Mouse (Mus musculus) hindbrain, embryonic 13.5 days (tissue): ENCODE results near the gene BC051019. TPM values are rescaled to one million over a fixed set of nuclear protein-coding genes. Genes with fewer than 3 reads are reported as not detected.

ENCODE experiments used
- ATAC-seq: fragments of 200-750 bp; cut with Nextera tagmentation; 2 replicates; pipeline ENCODE4 v1.8.0; 2017; ENCODE audit warnings: moderate TSS enrichment; ENCODE audit not compliant: low FRiP score
- H3K27ac ChIP-seq: fragments of 300-500 bp; sonication (generic); 2 replicates; pipeline ENCODE4 v1.5.1; 2015; ENCODE audit warnings: inconsistent platforms, mild to moderate bottlenecking, moderate library complexity
- H3K27me3 ChIP-seq: fragments of 300-500 bp; sonication (generic); 2 replicates; pipeline ENCODE4 v1.6.1; 2015; ENCODE audit warnings: mild to moderate bottlenecking, inconsistent platforms
- H3K36me3 ChIP-seq: fragments of 300-500 bp; sonication (generic); 2 replicates; pipeline ENCODE4 v1.6.1; 2015; ENCODE audit warnings: mild to moderate bottlenecking, inconsistent platforms
- H3K4me1 ChIP-seq: fragments of 300-500 bp; sonication (generic); replicated peaks from 2 replicates; pipeline ENCODE4 v1.6.1; 2015; ENCODE audit warnings: inconsistent platforms
- H3K4me2 ChIP-seq: fragments of 300-500 bp; sonication (generic); 2 replicates; pipeline ENCODE4 v1.6.1; 2015; ENCODE audit warnings: inconsistent platforms, mild to moderate bottlenecking, moderate library complexity
- H3K4me3 ChIP-seq: fragments of 300-500 bp; sonication (generic); 2 replicates; pipeline ENCODE4 v1.5.1; 2015; ENCODE audit warnings: mild to moderate bottlenecking, inconsistent platforms
- H3K9ac ChIP-seq: fragments of 300-500 bp; sonication (generic); 2 replicates; pipeline ENCODE4 v1.6.1; 2015; ENCODE audit warnings: mild to moderate bottlenecking, inconsistent platforms
- H3K9me3 ChIP-seq: fragments of 300-500 bp; sonication (generic); 2 replicates; pipeline ENCODE4 v1.6.1; 2016; ENCODE audit warnings: inconsistent platforms
- WGBS: fragments of 180-500 bp; shearing (Covaris S2); methylation state at CpG from one replicate; pipeline ENCODE4 v1.1.7; 2015; 5-methylcytosine and 5-hydroxymethylcytosine counted together
- polyA plus RNA-seq: library from polyadenylated mRNA; unstranded; fragments of >200 nt; fragmentation: Nextera tagmentation; extraction: Ambion mirVana; gene quantifications from 2 replicates; pipeline ENCODE4 v1.2.1, GENCODE M21; 2015

Gene BC051019
- polyA plus RNA-seq: 0.16 and 1.00 TPM in 2 replicates

DNA sequence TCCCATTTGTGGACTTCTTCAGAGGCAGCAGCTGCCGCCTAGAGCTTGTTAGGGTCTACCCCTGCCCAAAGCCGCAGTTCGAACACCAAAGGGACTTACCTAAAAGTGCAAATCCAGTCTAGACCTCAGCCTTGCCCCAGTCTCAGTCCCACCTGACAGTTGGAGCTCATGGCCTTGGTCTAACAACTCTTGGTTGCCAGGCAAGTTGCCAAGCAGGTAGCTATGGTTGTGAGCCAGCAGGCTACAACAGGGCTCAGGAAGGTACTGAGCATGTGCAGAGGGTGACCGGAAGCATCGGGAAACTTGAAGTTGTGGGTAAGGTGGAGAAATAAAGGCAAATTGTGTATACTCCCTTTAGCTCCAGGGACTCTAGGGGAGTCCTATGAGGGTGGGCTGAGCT, at the start of gene BC051019:
Gene BC051019 (minus strand): TSS at position 154 of the 400 bp plus-strand sequence.
- H3K4me3 ChIP-seq: no peak within 1 kb of the TSS
- H3K9me3 ChIP-seq: no peaks in the 10 kb centered on the region
- H3K27me3 ChIP-seq: no peaks in the 10 kb centered on the region
- H3K4me2 ChIP-seq: no peak within 1 kb of the TSS
- no peaks in the 10 kb centered on the region for H3K36me3 ChIP-seq
- no peaks in the 10 kb centered on the region for H3K4me1 ChIP-seq
- WGBS: 93% methylated on average over 5 of the region's 5 CpGs
- no peak within 1 kb of the TSS for H3K27ac ChIP-seq
- ATAC-seq: no peak
- no peak within 1 kb of the TSS for H3K9ac ChIP-seq

DNA sequence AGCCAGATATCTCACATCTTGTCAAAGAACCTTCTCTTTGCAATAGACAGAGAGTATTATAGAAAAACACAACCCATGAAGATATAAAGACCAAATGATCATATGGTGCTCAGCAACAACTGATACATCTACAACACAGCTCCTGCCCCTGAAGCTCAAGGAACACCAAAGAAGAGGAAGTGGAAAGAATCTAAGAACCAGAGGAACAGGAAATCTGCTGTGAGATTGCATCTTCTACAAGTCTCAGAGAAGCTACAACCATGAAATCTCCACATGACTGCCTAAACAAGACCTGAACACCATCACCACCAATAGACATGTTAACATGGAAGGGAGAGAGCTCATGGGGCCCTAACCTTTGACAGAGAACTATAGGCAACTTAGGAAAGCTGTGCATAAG, 48.6 kb upstream of the BC051019 start:
- H3K4me1 ChIP-seq: no peaks in the 10 kb centered on the region
- H3K27me3 ChIP-seq: no peaks in the 10 kb centered on the region
- H3K4me2 ChIP-seq: no peak overlapping the region
- no peak overlapping the region for H3K4me3 ChIP-seq
- H3K36me3 ChIP-seq: no peaks in the 10 kb centered on the region
- H3K27ac ChIP-seq: no peak overlapping the region
- H3K9me3 ChIP-seq: no peaks in the 10 kb centered on the region
- ATAC-seq: no peak
- no peak overlapping the region for H3K9ac ChIP-seq

DNA sequence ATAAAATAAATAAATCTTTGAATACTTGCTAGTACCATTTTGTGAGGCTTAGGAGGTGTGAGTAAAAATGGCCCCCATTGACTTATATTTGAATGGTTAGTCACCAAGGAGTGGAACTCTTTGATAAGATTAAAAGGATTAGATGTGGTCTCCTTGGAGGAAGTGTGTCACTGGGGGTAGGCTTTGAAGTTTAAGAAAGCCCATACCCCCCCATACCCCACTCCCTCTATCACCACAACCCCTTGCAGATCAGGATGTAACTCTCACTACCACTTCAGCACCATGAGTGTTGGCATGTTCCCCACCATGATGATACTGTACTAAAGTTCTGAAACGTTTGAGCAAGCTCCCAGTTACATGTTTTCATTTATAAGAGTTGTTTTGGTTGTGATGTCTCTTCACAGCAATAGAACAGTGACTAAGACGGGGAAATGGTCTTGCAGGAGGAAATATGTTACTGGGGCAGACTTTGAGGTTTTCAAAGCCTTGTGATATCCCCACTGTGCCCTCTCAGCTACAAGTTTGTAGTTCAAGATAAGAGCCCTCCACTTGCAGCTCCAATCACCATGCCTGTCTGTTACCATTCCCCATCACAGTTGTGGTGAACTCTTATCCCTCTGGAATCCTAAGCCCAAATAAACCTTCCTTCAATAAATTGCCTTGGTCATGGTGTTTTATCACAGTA, 45.2 kb upstream of the BC051019 start:
- Histone ChIP-seq H3K4me3 (no peak overlapping the region), H3K4me1 (no peaks in the 10 kb centered on the region), H3K9ac (no peak overlapping the region), H3K36me3 (no peaks in the 10 kb centered on the region), H3K27me3 (no peaks in the 10 kb centered on the region), H3K9me3 (no peaks in the 10 kb centered on the region), H3K4me2 (no peak overlapping the region), H3K27ac (no peak overlapping the region)
- 69% methylated on average over 2 of the region's 2 CpGs for WGBS
- ATAC-seq: no peak

DNA sequence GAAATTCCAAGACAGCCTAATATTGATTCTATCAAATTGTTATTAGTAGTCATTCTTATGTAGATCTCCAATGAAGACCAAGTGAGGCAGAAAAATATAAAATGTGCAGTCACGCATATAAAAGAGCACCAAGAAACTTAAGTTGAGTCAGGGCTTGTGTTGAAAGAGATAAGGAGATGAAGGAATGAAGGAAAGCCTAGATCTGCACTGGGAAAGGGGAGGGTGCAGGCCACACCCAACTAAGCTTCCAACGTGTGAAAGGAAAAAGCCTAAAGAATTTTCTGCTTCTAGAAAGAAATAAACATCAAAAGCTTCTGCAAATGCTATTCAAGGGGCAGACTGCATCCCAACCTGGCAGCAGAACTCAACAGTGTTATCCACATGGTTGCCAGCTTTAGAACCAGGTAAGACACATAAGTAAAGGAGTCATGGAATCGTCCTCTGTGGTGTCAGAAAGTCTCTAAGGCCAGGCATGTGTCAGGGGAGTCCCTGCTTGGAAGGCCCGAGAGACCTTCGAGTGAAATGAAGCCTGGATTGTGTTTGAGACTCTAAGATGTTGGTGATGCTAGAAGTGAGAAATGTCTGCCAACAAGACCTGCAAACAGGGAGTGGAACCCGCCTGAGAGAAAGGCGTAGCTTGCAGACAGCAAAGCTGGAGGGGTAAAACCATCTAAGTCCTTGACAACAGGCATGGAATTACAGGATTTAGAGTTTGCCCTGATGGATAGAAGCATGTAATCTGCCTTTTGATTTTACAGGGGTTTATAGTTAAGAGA, 44.1 kb upstream of the BC051019 start:
- H3K36me3 ChIP-seq: no peaks in the 10 kb centered on the region
- no peak overlapping the region for H3K4me3 ChIP-seq
- no peak overlapping the region for H3K9ac ChIP-seq
- no peak overlapping the region for H3K4me2 ChIP-seq
- H3K4me1 ChIP-seq: no peaks in the 10 kb centered on the region
- no peak overlapping the region for H3K27ac ChIP-seq
- ATAC-seq: no peak
- WGBS: 87% methylated on average over 7 of the region's 7 CpGs
- H3K9me3 ChIP-seq: no peaks in the 10 kb centered on the region
- no peaks in the 10 kb centered on the region for H3K27me3 ChIP-seq

DNA sequence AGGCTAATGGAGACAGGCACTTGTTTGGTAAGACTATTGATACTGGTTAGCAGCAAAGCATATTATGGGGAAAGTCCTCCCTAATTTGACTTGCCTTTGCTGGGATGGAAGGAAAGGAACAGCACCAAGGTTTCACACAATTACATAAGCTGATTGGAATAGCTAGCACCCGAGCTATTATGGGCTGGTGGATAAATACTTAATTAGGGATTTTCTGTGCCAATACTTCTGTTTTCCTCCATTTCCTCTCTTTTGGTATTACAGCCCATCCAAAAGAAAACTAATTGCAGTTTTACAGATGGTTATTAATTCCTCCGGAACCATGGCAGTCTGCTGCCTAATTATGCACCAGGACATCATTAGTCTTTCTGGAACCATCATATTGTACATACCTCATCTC, 40.4 kb upstream of the BC051019 start:
- no peaks in the 10 kb centered on the region for H3K9me3 ChIP-seq
- H3K4me2 ChIP-seq: no peak overlapping the region
- no peak overlapping the region for H3K9ac ChIP-seq
- no peaks in the 10 kb centered on the region for H3K4me1 ChIP-seq
- ATAC-seq: no peak
- H3K27me3 ChIP-seq: no peaks in the 10 kb centered on the region
- H3K36me3 ChIP-seq: no peaks in the 10 kb centered on the region
- no peak overlapping the region for H3K4me3 ChIP-seq
- WGBS: 68% methylated on average over 2 of the region's 2 CpGs
- H3K27ac ChIP-seq: no peak overlapping the region

DNA sequence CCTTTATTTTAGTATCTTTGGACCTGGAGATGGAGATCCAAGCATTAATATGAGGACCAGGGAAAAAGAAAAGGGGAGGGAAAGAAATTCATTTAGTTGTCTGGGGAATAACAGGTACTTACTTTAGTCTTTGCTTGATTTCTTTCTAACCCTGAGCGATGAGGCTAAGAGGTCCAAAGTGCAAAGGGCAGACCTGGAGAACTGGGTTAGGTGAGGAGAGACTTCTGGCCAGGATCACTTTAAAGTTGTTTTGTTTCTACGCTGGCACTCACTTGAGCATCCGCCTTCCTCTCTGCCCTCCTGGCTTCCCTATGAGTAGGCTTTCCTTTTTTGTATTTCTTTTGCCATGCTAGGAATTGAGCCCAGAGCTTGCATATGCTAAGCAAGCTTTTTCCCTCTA, 32.6 kb upstream of the BC051019 start:
- Histone ChIP-seq H3K27me3 (no peaks in the 10 kb centered on the region), H3K9ac (no peak overlapping the region), H3K4me2 (no peak overlapping the region), H3K4me1 (peaks cover 23% of the 10 kb centered on the region), H3K27ac (no peak overlapping the region), H3K36me3 (no peaks in the 10 kb centered on the region; the same call in 1 of the 2 replicates), H3K9me3 (no peaks in the 10 kb centered on the region), H3K4me3 (no peak overlapping the region)
- ATAC-seq: no peak
- WGBS: 95% methylated on average over 3 of the region's 3 CpGs

DNA sequence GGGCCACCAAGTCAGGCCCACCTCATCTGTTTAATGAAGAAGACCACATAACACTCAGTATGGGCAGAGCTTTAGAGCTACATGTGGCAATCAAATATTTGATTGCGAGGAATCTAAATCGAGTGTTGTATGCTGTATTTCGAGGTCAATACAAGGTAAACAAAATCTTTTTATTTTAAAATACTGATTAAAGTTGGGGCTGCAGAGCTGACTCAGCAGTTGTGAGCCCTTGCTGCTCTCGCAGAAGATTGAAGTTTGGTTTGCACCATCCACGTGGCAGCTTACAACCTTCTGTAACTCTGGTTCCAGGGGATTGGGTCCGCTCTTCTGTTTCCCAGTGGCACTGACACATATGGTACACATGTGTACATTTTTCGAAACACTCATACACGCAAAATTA, 30.4 kb upstream of the BC051019 start:
- 0 out of 2 replicates have a peak overlapping the region, but pooled peaks have one; percentile 95 for H3K9ac ChIP-seq
- H3K4me3 ChIP-seq: no peak overlapping the region
- H3K4me2 ChIP-seq: no peak overlapping the region
- no peak overlapping the region for H3K27ac ChIP-seq
- H3K9me3 ChIP-seq: no peaks in the 10 kb centered on the region
- peaks cover 2% of the 10 kb centered on the region; the same call in 1 of the 2 replicates for H3K36me3 ChIP-seq
- H3K4me1 ChIP-seq: peaks cover 33% of the 10 kb centered on the region
- WGBS: 93% methylated on average over 8 of the region's 8 CpGs
- no peaks in the 10 kb centered on the region for H3K27me3 ChIP-seq
- ATAC-seq: no peak

DNA sequence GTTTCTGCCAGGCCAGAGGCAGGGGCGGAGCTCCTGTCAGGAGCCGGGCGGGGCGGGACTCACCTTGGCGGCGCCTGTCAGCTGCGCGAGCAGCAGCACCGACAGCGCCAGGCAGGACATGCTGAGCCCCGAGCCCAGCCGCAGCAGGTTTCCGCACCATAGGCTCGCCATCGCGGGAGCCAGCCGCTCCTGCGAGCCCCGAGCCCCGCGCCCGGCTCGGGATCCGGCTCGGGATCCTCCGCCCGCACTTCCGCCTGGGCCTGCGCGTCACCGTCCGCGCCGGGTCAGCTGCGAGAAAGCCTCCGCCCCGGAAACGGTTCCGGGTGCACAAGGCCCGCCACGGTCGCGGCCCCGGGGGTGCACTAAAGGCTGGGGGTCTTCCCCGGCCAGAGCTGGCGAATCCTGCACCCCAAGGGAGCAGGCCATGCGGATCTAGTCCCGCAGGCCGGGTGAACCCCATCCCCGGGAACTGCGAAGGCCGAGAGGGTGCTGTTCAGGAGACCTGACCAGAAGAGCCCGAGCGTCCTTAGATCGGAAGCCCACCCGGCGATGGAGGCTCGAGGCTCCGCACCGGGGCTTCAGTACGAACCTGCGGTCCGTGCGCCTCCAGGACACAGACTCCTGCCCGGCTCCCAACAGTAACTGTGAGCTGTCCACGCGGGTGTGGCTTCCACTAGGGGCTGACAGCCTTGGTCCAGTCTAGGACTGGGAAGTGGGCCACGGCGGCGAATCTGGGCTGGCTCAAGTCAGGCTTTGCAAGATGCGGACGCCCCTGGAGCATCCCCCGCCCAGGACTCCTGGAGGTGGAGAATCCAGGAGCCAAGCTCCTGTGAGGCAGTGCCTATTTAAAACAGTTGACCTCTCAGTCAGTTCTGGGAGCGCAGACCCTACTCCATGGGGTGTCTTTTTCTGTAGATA, 28.6 kb upstream of the BC051019 start, which contains the start of gene Tmem9b:
Gene Tmem9b (minus strand): TSS at position 868 of the 918 bp plus-strand sequence.
- peaks cover 11% of the 10 kb centered on the region for H3K36me3 ChIP-seq
- H3K9me3 ChIP-seq: no peaks in the 10 kb centered on the region
- H3K4me1 ChIP-seq: peaks cover 33% of the 10 kb centered on the region
- peak within 1 kb of the TSS; percentile 87 for H3K4me2 ChIP-seq
- H3K27me3 ChIP-seq: no peaks in the 10 kb centered on the region
- H3K9ac ChIP-seq: peak within 1 kb of the TSS; percentile 95
- peak; percentile 92 for ATAC-seq
- under 1% methylated on average over 74 of the region's 74 CpGs for WGBS
- peak within 1 kb of the TSS; percentile 86 for H3K4me3 ChIP-seq
- H3K27ac ChIP-seq: peak within 1 kb of the TSS; percentile 93

DNA sequence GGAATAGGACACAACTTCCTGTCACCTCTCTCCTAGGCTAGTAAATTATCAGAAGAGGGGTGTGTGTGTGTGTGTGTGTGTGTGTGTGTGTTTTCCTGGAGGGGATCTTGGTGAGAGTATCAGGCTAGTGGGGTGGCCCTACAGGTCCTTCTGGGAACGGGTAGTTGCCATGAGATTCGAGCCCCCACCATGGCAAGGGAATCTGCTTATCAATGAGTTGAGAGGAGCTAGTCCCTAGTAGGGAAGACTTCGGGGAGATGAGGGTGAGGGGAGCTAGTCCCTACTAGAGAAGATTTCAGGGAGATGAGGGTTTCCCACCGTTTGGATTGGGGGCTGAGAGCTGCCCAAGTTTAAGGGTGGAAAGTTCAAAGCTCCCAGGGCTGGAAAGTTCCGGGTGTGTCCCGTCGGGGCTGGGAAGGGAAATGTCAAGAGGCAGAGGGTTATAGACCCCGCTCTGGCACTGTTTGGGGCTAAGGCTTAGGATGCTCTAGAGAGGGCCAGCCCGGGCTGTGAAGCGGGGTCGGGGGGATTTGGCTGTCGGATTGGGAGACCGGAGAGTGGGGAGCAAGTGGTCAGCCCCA, 27.9 kb upstream of the BC051019 start:
- peaks cover 33% of the 10 kb centered on the region for H3K4me1 ChIP-seq
- peak; percentile 2; the same call in 1 of the 2 replicates for ATAC-seq
- 3% methylated on average over 13 of the region's 13 CpGs for WGBS

DNA sequence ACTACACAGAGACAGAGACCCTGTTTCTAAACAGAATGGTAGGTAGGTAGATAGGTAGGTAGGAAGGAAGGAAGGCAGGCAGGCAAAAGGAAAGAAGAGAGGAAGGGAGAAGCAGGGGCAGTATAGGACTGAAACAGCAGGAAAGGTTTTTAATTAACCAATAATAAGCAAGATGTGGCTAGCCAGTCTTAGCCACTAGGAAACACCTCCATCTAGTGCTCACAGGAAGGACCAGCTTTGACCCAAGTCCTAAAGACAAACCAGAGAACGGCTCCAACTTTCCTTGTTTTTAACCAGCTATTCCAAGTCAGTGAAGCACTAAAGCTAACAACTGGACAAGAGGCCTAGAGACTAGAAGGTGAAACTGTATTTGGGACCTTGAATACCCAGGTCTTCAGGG, 24.1 kb upstream of the BC051019 start:
- no peak for ATAC-seq
- 63% methylated on average over 1 of the region's 1 CpGs for WGBS
- no peak overlapping the region for H3K4me2 ChIP-seq
- H3K9me3 ChIP-seq: no peaks in the 10 kb centered on the region
- no peak overlapping the region for H3K27ac ChIP-seq
- H3K27me3 ChIP-seq: no peaks in the 10 kb centered on the region
- no peak overlapping the region for H3K4me3 ChIP-seq
- H3K36me3 ChIP-seq: peaks cover 55% of the 10 kb centered on the region
- H3K4me1 ChIP-seq: peaks cover 18% of the 10 kb centered on the region
- H3K9ac ChIP-seq: no peak overlapping the region

More for the DNA sequence above, 27.9 kb upstream of the BC051019 start:
- no peaks in the 10 kb centered on the region for H3K27me3 ChIP-seq
- peak overlapping the region; percentile 86 for H3K4me3 ChIP-seq
- no peaks in the 10 kb centered on the region for H3K9me3 ChIP-seq
- H3K27ac ChIP-seq: peak overlapping the region; percentile 93
- H3K4me2 ChIP-seq: peak overlapping the region; percentile 87
- H3K9ac ChIP-seq: peak overlapping the region; percentile 95
- H3K36me3 ChIP-seq: peaks cover 18% of the 10 kb centered on the region

DNA sequence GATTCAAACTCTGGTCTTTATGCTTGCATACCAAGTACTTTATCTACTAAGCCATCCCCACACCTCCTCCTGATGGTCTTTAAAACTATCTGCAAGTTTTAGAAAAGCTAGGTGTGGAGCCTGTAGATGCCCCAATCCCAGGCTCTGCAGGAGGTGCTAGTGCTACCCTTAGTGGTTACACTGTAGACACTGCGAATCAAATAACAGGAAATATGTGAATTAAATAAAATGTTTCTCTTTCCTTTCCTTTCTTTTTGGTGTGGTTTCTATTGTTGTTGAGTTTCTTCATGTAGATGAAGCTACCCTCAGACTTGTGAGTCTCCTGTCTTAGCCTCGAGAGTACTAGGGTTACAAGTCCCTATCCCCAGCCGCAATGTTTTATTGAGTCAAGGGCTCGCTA, 18.1 kb upstream of the BC051019 start:
- H3K27ac ChIP-seq: no peak overlapping the region
- WGBS: 91% methylated on average over 4 of the region's 4 CpGs
- H3K9ac ChIP-seq: no peak overlapping the region
- no peaks in the 10 kb centered on the region for H3K9me3 ChIP-seq
- no peaks in the 10 kb centered on the region for H3K27me3 ChIP-seq
- no peak overlapping the region for H3K4me3 ChIP-seq
- no peaks in the 10 kb centered on the region for H3K4me1 ChIP-seq
- peaks cover 90% of the 10 kb centered on the region for H3K36me3 ChIP-seq
- no peak overlapping the region for H3K4me2 ChIP-seq
- no peak for ATAC-seq

DNA sequence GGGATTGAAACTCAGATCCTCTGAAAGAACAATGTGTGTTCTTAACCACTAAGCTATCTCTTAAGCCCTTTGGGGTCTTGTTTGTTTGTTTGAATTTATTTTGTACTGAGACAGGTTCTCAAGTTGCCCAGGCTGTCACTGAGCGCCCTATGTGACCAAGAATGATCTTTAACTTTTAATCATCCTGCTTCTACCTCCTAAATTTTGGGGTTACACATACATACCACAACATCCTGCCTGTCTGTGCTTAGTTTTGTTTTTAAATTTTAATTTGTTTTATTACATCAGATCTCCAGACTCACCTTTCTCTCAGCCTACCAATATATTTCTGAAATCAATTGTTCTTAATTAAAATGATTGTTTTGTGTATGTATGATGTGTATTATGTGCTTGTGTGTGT, 17.4 kb upstream of the BC051019 start:
- ATAC-seq: no peak

More for the DNA sequence above, 17.4 kb upstream of the BC051019 start:
- H3K4me3 ChIP-seq: no peak overlapping the region
- peaks cover 90% of the 10 kb centered on the region for H3K36me3 ChIP-seq
- H3K27me3 ChIP-seq: no peaks in the 10 kb centered on the region
- no peak overlapping the region for H3K9ac ChIP-seq
- H3K27ac ChIP-seq: no peak overlapping the region
- no peaks in the 10 kb centered on the region for H3K9me3 ChIP-seq
- WGBS: 96% methylated on average over 1 of the region's 1 CpGs
- H3K4me1 ChIP-seq: no peaks in the 10 kb centered on the region
- no peak overlapping the region for H3K4me2 ChIP-seq
